Mouse (Mus musculus) hematopoietic stem cell, adult 5-6 weeks (primary cell): Measurements from ENCODE around the gene Ank3. TPM values are rescaled to one million over a fixed set of nuclear protein-coding genes. Genes with fewer than 3 reads are reported as not detected.
A peak's percentile ranks its signal among the peaks of the same experiment; 100 is the strongest.

Source experiments
- ATAC-seq, 2 experiments: fragments of 125-278 bp in 1 of 2; replicated peaks in 1 of 2; 2 replicates each; pipeline ENCODE4 v1.8.0; 2016 to 2017; ENCODE audit warnings: inconsistent platforms in 2 of 2, mild to moderate bottlenecking in 2 of 2, moderate number of reproducible peaks in 2 of 2, low read depth in 1 of 2, moderate TSS enrichment in 1 of 2; ENCODE audit not compliant: low FRiP score in 2 of 2, poor library complexity in 2 of 2, severe bottlenecking in 2 of 2, insufficient read depth in 1 of 2, low TSS enrichment in 1 of 2
- total RNA-seq: library from RNA; stranded (forward); fragments of 172-1452, 232-1000 nt; gene quantifications from 2 replicates; pipeline ENCODE4 v1.2.3, GENCODE M21; 2017

The Ank3 gene
- total RNA-seq, 1 experiment from 2014 or later = not detected

DNA sequence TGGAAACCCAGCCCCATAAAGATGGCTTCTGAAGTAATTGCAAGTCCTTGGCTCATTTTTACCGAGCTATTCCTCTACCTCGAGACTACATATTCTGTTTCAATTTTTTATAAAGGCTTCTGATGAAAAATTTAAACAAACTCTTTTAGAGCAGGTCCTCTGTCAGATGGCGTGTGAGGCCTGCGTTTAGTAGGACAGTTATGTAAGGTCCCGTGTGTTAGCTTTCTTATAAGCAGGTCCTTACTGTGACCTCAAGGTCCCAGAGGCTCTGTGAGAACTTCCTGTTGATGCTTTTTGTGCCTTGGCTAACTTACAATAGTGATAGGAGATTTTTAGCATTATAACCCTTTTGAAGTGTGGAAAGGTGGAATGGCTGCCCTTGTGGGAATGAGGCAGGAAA is 332.8 kb downstream of the Ank3 start:
- no peak for ATAC-seq

DNA sequence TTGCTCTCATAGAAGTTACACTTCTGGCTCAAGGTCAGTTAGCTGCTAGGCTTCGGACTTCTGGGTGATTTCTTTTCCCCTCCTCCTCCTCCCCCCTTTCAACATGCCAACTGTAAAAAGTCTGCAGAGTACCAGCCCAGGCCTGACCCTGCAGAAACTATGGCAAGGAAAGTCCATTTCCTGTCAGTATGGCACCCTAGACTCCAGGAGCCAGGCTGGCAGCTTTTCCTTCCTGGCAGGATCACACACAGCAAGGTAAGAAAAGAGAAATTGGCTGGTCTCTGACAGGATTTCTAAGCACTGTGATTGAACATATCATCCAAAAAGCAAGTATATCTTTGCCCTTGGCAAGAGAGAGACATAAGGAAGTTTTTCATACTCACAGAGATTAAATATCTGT is 333.3 kb downstream of the Ank3 start:
- no peak for ATAC-seq

DNA sequence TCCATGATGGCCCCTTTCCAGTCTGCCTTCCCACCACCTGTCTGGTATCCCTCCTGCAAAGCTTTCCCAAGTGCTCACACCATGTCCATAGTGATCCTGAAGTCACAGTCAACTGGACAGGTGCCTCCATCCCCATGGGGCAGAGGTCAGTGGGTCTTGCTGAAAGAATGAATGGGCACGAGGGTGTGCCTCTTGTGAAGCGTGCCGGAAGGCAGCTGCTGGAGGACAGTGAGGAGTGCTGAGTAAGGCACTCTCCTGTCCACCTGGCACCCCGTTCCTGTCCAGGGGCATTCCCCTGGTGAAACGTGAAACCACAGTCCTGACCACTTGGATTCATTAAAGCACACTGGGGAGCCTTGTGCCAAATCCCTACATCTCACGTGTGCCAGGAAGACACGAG is 337.7 kb downstream of the Ank3 start:
- no peak for ATAC-seq

DNA sequence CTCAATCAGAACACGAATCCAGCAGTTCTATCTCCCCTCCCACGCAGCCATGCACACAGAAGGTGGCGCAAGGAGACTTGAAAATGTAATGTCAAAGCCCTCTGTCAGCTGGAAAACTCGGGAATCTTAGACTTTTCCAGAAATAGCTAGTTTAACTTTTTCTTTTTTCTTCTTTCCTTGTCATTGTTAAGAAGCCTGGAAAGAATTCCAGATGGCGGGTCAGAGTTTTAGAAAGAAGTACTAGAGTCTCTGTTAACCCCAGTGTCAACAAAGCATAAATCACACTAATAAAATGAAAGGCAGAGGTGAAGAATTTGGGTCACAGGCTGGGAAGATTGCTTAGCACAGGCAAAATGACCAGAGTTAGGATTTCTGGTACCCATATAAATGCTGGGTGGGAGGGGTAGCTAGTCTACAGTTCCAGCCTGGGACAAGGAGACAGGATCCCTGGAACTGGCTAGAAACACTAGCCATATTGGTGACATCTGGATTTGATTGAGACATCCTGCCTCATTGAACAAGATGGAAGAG is 340.2 kb downstream of the Ank3 start:
- no peak for ATAC-seq

DNA sequence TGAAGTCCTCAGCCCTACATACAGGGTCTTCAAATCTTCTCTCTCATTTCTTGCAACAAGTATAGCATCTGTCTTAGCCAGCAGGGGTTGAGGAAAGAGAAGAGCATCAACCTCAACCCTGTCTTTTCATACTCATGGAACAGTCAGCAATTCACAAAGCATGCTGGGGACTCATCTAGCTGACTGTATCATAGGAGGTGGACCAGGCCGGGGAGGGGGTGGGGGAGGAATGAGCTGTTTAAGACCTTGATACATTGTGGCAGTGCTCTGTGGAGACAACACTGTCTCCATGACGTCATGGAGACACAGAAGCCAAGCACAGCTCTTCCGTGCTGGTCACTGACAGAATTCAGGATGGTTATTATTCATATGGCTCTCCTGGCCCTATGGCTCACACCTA is 344.0 kb downstream of the Ank3 start:
- no peak for ATAC-seq

DNA sequence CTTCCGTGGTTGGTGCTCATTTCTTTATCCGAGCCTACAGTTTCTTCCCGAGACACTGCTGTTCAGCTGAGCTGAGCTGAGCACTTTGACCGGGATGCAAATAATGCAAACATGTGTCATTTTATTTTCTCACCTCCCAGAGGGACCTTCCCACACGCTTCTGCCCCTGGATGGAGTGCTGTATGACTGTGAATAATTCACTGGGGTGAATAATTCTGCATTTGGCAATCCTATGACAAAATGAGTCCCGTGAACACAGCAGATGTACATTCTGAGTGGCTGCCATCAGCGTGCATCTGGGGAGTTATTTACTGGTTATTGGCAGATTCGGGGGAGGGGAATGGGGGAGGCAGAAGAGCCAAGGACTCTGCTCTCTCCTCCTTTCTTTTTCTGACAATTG is 345.6 kb downstream of the Ank3 start:
- no peak for ATAC-seq

DNA sequence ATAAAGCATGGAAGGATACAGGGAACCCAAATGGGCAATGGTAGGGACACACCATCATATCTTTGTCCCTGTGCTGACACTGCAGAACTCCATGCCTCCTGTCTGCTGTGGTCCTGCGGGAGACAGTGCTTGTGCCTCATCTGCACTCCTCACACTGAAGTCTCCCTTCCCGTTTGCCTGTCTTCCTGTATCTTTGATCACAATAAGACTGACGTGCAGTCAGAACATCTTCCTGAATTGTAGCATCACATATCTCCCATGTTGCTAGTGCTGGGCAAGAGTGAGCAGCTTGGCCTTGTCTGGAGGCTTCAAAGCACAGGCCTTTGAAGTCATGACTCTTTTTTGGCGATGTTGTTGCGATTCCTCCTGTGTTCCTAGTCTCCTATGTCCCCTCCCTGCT is 346.3 kb downstream of the Ank3 start:
- no peak for ATAC-seq

DNA sequence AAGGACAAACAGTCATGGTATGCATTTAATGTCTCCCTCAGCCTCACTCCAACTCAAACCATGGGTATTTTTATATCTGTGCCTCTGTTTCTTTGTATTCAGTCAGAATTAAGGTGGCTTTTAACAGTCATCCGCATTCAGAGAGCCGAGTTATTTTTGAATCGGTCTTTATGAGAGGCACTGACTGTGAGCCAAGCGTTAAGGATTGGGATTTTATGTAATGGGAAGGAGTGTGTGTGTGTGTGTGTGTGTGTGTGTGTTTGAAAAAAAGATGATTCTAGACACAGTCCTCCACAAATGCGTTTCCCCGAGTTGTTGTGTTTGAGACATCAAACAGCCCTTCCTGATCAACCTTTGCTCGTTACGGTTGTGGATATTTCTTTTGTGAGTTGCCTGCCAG is 347.7 kb downstream of the Ank3 start:
- ATAC-seq = no peak

DNA sequence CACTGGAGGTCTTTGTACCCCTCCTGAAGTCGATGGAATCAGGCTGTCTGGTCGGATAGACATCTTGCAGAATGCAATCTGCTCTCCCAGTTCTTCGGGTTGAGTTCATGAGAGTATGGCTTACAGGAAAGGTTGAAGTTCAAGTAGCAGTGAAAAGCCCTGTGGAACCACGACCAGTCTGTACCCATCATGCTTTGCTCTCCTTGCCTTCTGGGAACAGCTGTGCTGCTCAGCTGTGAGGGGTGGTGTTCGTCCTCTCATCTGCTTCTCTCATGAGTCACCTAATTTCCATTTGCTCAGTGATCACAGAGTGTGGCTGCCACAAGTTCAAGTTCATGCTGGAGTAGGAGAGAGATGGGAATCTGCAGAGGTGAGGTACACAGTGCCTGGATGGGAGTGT is 348.2 kb downstream of the Ank3 start:
- ATAC-seq = no peak

DNA sequence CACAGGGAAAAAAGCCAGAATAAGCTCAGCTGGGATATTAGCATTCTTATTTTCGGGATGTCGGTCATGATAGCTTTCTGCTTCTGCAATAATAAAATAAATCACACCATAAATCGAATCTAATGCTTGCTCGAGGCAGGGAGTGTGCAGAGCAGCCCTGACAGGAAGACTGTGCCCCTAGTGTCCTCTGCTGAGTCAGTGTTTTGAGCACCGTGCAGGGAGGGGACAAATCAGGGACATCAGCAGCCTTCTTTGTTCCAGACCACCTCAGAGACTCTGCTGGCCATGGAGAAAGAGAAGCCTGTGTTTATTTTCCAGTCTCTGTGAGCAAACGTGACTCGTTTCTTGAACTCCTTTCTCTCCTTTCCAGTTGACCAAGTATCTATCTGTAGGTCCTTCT is 352.8 kb downstream of the Ank3 start:
- ATAC-seq = no peak

DNA sequence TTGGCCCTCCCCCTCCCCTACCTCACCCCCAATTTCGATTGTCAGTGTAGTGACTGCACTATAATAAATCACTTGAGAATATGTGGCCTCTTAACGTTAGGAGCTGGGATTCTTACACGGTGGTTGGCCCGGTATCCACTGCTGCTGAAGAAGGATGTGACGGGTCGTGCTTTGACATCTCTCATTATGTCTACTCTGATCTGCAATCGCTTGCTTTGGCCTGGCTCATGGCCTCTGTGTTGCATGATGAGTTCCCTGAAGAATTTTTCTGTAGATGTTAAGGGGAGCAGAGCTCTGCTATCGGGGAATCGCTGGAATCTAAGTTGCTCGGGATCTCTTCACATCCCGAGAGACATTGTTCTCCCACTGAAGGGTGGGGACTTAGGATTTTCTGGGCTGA is 354.9 kb downstream of the Ank3 start:
- no peak for ATAC-seq

DNA sequence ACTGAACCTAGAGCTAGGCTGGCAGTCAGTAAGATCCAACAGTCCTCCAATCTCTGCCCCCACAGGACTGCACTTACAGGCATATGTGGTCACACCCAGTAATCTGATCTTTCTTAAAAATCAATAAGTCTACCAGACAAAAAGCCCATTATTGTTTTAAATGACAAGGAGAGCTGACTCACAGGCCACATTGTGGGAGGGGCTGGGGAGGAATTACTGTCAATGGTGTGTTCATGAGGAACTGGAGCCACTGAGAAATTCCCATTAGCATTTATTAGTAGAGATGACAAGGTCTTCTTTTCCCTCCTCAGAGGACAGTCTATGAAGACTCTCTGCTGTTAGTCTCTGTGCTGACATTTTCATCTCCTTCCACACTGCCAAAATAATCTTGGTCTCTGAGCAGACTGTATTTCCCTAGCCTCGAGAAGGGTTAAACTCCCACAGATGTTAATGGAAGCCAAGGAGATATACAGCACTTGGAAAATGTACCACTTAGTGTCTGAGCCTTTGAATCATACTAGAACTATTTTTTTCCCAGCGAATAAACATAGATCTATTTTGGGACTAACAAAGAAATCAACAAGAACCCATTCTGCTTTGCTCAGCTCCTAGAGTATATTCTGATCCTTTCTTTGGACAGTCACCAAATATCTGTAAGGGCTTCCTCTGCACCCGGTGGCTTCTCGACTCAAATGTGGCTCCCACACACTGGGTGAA is 358.5 kb downstream of the Ank3 start:
- no peak for ATAC-seq

DNA sequence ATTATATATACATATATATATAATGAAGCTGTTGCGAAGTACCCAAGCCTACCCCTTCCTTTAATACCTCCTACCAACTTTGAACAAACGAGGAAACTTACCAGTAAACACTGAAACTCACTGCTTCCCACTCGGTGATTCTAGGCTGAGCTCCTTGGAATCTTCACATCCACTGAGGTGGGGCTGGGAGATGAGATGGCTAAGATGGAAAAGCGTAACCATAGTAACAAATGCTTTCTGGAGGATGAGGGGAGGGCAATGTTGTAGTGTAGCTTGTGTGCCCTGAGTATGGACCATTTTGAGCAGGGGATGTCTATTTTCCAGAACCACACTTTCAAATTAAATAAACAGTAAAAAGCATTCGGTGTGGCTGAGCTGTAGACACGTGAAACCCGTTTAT is 364.4 kb downstream of the Ank3 start:
- ATAC-seq = no peak

DNA sequence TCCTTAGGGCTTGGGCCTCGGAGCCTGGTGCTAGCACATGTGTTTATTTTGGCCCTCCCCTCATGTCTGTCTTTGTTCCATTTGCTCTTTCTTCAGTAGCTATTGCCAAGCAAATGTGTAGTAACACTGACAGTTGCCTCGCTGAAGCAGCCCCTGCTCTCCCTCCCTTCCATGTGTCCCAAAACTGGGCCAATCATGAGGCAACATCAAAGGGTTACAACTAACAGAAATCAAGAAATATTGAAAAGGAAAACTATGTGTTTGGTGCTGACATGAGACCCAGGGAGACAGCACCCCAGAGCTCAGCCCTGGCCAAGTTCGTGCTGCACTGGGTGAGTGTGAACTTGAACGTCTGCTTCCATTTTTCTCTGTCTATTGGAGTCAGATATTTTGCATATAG is 365.8 kb downstream of the Ank3 start:
- ATAC-seq = no peak

DNA sequence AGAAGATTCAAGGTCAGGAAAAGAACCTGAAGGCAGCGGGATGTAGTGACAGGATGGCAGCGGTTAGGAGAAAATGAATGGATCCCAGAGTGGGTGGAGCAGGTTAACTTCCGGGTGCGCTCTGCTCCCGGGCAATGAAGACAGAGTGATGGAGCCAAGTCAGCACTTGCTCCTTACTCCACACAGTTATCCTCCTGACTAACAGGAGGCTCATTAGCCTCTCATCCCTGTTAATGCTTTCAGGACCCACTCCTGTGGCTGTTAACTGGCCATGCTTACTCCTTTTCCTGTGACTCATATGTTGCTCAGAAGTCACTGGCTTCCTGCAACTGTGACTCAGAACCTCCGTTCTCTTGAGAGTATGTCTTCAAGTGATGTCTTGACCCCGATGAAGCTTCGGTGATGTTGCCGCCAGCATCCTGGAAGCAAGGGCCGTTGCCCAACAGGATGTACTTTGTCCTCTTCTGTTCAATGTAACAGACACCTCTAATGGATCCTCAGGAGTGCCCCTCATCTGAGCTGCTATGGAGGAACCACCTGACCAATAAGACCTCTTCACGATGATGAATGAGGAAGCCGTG is 378.6 kb downstream of the Ank3 start:
- no peak for ATAC-seq

DNA sequence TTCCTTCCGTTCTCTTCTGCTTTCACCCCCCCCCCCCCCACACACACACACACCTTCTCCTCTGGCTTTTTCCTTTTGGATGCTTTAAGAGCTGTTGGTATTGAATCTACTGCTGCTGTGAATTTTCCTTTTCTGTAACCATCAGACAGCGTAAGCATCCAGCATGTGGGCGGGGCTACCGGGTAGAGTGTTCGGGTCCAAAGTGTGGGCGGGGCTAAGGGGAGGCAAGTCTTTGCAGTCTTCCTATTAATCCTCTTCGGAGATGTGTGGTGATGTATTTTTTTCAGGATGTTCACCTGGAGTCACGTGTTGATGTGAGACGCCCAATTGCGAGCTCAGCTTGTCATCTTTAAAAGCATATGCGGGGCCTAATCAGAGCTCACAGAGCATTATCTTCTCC is 379.2 kb downstream of the Ank3 start:
- no peak for ATAC-seq

DNA sequence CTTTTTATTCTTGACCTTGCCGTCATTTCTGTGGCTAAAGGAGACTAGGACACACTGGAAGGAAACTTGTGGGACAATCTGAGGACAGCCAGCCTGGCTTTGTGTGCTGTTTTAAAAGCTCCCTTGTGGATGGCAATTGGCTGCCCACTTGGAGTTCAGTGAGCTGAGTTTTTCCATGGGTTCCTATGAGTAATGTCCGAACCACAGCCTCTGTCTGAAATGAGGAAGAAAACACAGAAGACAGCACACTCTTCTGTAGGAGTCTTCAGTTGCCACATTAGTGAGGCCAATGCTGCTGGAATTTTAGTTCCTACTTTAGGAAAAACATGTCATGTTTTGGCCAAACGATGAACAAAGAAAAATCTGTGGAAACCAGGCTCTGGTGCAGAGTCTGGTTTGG is 380.7 kb downstream of the Ank3 start:
- no peak for ATAC-seq

DNA sequence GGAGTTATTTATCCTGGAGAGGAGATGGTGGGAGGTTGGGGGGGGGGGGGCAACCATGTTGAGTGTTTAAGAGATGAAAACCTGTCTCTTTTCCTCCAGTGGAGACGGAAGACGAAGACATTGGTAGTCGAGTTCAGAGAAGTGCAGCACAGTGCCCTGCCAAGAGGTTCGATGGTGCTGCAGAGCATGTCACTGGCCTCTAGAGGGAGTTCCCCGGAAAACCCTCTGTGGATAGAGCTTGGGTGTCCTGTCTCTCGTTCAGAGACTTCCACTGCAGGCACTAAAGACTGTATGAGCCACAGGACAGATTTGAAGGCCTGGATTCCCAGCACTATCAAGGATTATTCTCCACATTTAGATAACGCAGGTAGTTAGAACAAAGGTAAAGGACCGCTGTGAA is 382.9 kb downstream of the Ank3 start:
- ATAC-seq = peak; percentile 90 to 97

DNA sequence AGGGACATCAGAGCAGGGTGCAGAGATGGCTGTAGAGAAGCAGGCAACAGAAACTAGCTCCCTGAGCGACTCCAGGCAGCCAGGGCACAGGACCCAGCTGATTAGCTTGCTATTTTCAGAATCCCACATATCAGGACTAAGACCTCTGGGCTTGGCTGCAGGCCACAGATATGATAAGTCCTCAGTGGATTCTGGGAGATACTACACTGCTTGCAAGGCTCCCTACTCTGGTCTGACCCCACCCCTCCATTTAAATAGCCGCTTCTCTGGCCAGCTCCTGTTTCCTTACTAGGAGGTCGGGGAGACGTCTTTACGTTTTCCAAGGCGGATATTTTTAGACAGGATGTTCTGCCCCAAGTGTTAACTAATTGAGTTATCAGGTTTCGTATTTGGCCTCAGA is 386.7 kb downstream of the Ank3 start:
- no peak for ATAC-seq
